Mouse (Mus musculus): ENCODE measurements around the gene Fcer1g. TPM values are rescaled to one million over a fixed set of nuclear protein-coding genes. Genes with fewer than 3 reads are reported as not detected.

Gene Fcer1g
- total and polyA plus RNA-seq, 3 experiments = 0.08 to 0.71 TPM; not detected in 1

GRCm38 (mm10) chr1:171216241-171216955 lies 17.8 kb downstream of the Fcer1g start:
- Histone ChIP-seq H3K36me3 (replicated peaks) (peaks cover 36% of the 10 kb centered on the region), H3K9me3 (replicated peaks) (no peaks in the 10 kb centered on the region), H3K27me3 (ENCODE audit: insufficient read depth, low read length) (peaks cover 28% of the 10 kb centered on the region), H3K4me1 (ENCODE audit: insufficient read depth, low read depth, low read length) (peaks cover 14% of the 10 kb centered on the region), H3K4me3 (ENCODE audit: low read depth, low read length) (no peak overlapping the region)
- TF ChIP-seq TAL1 (conservative IDR thresholded peaks at IDR 0.05; ENCODE audit: low read depth, low read length) (no peak), POLR2AphosphoS5 (IDR thresholded peaks at IDR 0.05; ENCODE audit: insufficient replicate concordance, low read depth, low read length) (no peak), GATA2 (IDR thresholded peaks at IDR 0.05; ENCODE audit: borderline replicate concordance, low read depth, low read length) (no peak), CTCF (IDR thresholded peaks at IDR 0.05; ENCODE audit: low read depth, low read length) (no peak), GATA1 (IDR thresholded peaks at IDR 0.05; ENCODE audit: borderline replicate concordance, low read length) (no peak)
- no peak for DNase-seq (ENCODE audit: low spot score)
- ATAC-seq (ENCODE audit: extremely low read depth, insufficient number of reproducible peaks, low FRiP score, poor library complexity, severe bottlenecking) = no peak

- TF ChIP-seq POLR2AphosphoS5 (IDR thresholded peaks at IDR 0.05; ENCODE audit: insufficient replicate concordance, low read depth, low read length) (no peak), TAL1 (conservative IDR thresholded peaks at IDR 0.05; ENCODE audit: low read depth, low read length) (no peak), GATA2 (IDR thresholded peaks at IDR 0.05; ENCODE audit: borderline replicate concordance, low read depth, low read length) (no peak), CTCF (IDR thresholded peaks at IDR 0.05; ENCODE audit: low read depth, low read length) (no peak), GATA1 (IDR thresholded peaks at IDR 0.05; ENCODE audit: borderline replicate concordance, low read length) (no peak)
- H3K27me3 ChIP-seq (ENCODE audit: insufficient read depth, low read length) = peaks cover 33% of the 10 kb centered on the region
- peaks cover 4% of the 10 kb centered on the region; the same call in 1 of the 2 replicates for H3K4me1 ChIP-seq (ENCODE audit: insufficient read depth, low read depth, low read length)
- H3K36me3 ChIP-seq (replicated peaks) = peaks cover 15% of the 10 kb centered on the region
- no peak within 1 kb of the TSS for H3K4me3 ChIP-seq (ENCODE audit: low read depth, low read length)
- no peak for DNase-seq (ENCODE audit: low spot score)
- no peak for ATAC-seq (ENCODE audit: extremely low read depth, insufficient number of reproducible peaks, low FRiP score, poor library complexity, severe bottlenecking)
- no peaks in the 10 kb centered on the region for H3K9me3 ChIP-seq (replicated peaks)
Measured at GRCm38 (mm10) chr1:171213801-171214496, 20.2 kb downstream of the Fcer1g start, which contains the start of gene Nr1i3. Gene Nr1i3 (plus strand): TSS chr1:171213970.

- no peak for TF ChIP-seq TAL1 (conservative IDR thresholded peaks at IDR 0.05; ENCODE audit: low read depth, low read length)
- TF ChIP-seq CTCF (IDR thresholded peaks at IDR 0.05; ENCODE audit: low read depth, low read length) = no peak
- no peak for TF ChIP-seq GATA2 (IDR thresholded peaks at IDR 0.05; ENCODE audit: borderline replicate concordance, low read depth, low read length)
- no peak for TF ChIP-seq GATA1 (IDR thresholded peaks at IDR 0.05; ENCODE audit: borderline replicate concordance, low read length)
- TF ChIP-seq POLR2AphosphoS5 (IDR thresholded peaks at IDR 0.05; ENCODE audit: insufficient replicate concordance, low read depth, low read length) = no peak
- peaks cover 4% of the 10 kb centered on the region; the same call in 1 of the 2 replicates for H3K4me1 ChIP-seq (ENCODE audit: insufficient read depth, low read depth, low read length)
Measured at GRCm38 (mm10) chr1:171212854-171213253, 21.3 kb downstream of the Fcer1g start.

GRCm38 (mm10) chr1:171209409-171209808 lies 24.8 kb downstream of the Fcer1g start:
- peaks cover 32% of the 10 kb centered on the region for H3K27me3 ChIP-seq (ENCODE audit: insufficient read depth, low read length)
- H3K4me3 ChIP-seq (ENCODE audit: low read depth, low read length) = no peak overlapping the region
- no peaks in the 10 kb centered on the region for H3K4me1 ChIP-seq (ENCODE audit: insufficient read depth, low read depth, low read length)
- ATAC-seq (ENCODE audit: extremely low read depth, insufficient number of reproducible peaks, low FRiP score, poor library complexity, severe bottlenecking) (no peak), DNase-seq (ENCODE audit: low spot score) (no peak)
- H3K36me3 ChIP-seq (replicated peaks) = no peaks in the 10 kb centered on the region
- TF ChIP-seq GATA2 (IDR thresholded peaks at IDR 0.05; ENCODE audit: borderline replicate concordance, low read depth, low read length) (no peak), GATA1 (IDR thresholded peaks at IDR 0.05; ENCODE audit: borderline replicate concordance, low read length) (no peak), TAL1 (conservative IDR thresholded peaks at IDR 0.05; ENCODE audit: low read depth, low read length) (no peak), POLR2AphosphoS5 (IDR thresholded peaks at IDR 0.05; ENCODE audit: insufficient replicate concordance, low read depth, low read length) (no peak), CTCF (IDR thresholded peaks at IDR 0.05; ENCODE audit: low read depth, low read length) (no peak)
- 0 out of 2 replicates have a peak, but pooled peaks cover 3% of the 10 kb centered on the region for H3K9me3 ChIP-seq (replicated peaks)

More at GRCm38 (mm10) chr1:171212854-171213253, 21.3 kb downstream of the Fcer1g start:
- Histone ChIP-seq H3K4me3 (ENCODE audit: low read depth, low read length) (no peak overlapping the region), H3K9me3 (replicated peaks) (0 out of 2 replicates have a peak, but pooled peaks cover 3% of the 10 kb centered on the region), H3K27me3 (ENCODE audit: insufficient read depth, low read length) (peaks cover 39% of the 10 kb centered on the region), H3K36me3 (replicated peaks) (peaks cover 4% of the 10 kb centered on the region)
- DNase-seq (ENCODE audit: low spot score) (no peak), ATAC-seq (ENCODE audit: extremely low read depth, insufficient number of reproducible peaks, low FRiP score, poor library complexity, severe bottlenecking) (no peak)

GRCm38 (mm10) chr1:171205704-171206493 lies 28.3 kb downstream of the Fcer1g start:
- H3K36me3 ChIP-seq (replicated peaks) = no peaks in the 10 kb centered on the region
- TF ChIP-seq GATA1 (IDR thresholded peaks at IDR 0.05; ENCODE audit: borderline replicate concordance, low read length) (no peak), TAL1 (conservative IDR thresholded peaks at IDR 0.05; ENCODE audit: low read depth, low read length) (no peak)
- 0 out of 2 replicates have a peak, but pooled peaks cover 3% of the 10 kb centered on the region for H3K9me3 ChIP-seq (replicated peaks)
- no peak overlapping the region for H3K4me3 ChIP-seq (ENCODE audit: low read depth, low read length)
- ATAC-seq (ENCODE audit: extremely low read depth, insufficient number of reproducible peaks, low FRiP score, poor library complexity, severe bottlenecking) (no peak), DNase-seq (ENCODE audit: low spot score) (no peak)
- peaks cover 21% of the 10 kb centered on the region for H3K27me3 ChIP-seq (ENCODE audit: insufficient read depth, low read length)
- H3K4me1 ChIP-seq (ENCODE audit: insufficient read depth, low read depth, low read length) = no peaks in the 10 kb centered on the region

All from G1E (cell line).